Mouse (Mus musculus) brain, embryonic 14.5 days (tissue): ENCODE data around the gene Nags.
A peak's percentile ranks its signal among the peaks of the same experiment; 100 is the strongest.

Experiments used
- CTCF ChIP-seq: fragments of 200-500 bp; IDR thresholded peaks from 2 replicates; pipeline ENCODE4 v1.5.1; 2012; ENCODE audit warnings: inconsistent platforms, mild to moderate bottlenecking, moderate library complexity, borderline replicate concordance; ENCODE audit not compliant: insufficient read depth, insufficient read length; ENCODE audit errors: extremely low read depth
- POLR2A ChIP-seq: fragments of 200-500 bp; IDR thresholded peaks from 2 replicates; pipeline ENCODE4 v1.6.1; 2012; ENCODE audit warnings: mild to moderate bottlenecking, inconsistent platforms, borderline replicate concordance; ENCODE audit not compliant: poor library complexity, insufficient read depth, insufficient read length, severe bottlenecking; ENCODE audit errors: extremely low read depth

DNA sequence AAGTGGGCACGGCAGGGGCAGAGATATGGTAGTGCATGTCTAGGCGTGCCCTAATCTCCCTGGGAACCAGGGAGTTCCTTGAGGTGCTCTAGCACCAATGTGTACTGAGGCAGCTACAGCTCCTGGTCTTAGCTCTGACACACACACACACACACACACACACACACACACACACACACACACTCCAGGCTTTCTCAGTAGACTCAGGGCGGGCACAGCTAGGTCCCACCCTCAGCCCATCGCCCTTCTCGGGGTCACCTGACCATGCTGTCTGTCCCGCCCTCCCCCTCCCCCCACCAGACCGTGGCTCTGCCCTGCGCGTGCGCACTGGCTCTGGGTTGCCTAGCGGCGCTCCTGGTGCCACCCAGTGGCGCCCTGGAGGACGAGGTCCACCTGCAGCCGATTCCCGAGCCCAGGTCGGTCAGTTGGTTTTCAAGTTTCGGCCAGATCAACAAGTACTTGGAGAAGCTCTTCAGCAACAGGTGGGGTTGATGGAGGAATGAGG lies 48.4 kb upstream of the Nags start:
- TF ChIP-seq CTCF (peak; percentile 61), POLR2A (no peak)
